Mouse (Mus musculus) ES-E14 (cell line): ENCODE results near the gene Rnf169. TPM values are rescaled to one million over a fixed set of nuclear protein-coding genes. Genes with fewer than 3 reads are reported as not detected.

ENCODE experiments used
- DNase-seq: peaks from one replicate; pipeline ENCODE4 v3.0.0-alpha.2; 2013; ENCODE audit warnings: low read depth, low spot score
- H3K27ac ChIP-seq: 2 replicates; pipeline ENCODE4 v1.5.1; 2012; ENCODE audit warnings: low read depth, mild to moderate bottlenecking, low read length, moderate library complexity, mixed read lengths; ENCODE audit not compliant: poor library complexity, insufficient read depth, severe bottlenecking
- H3K36me3 ChIP-seq: 2 replicates; pipeline ENCODE4 v1.6.1; 2012; ENCODE audit warnings: mild to moderate bottlenecking, low read length, moderate library complexity, mixed read lengths; ENCODE audit not compliant: control insufficient read depth, poor library complexity, insufficient read depth, severe bottlenecking
- H3K4me1 ChIP-seq, 2 experiments: fragments of 150-350 bp in 1 of 2; sonication (generic) in 1 of 2; 2 replicates each; pipeline ENCODE4 v1.6.1; 2012; ENCODE audit warnings: low read length in 2 of 2, mild to moderate bottlenecking in 1 of 2, mixed read lengths in 1 of 2; ENCODE audit not compliant: control insufficient read depth in 2 of 2, insufficient read depth in 2 of 2, poor library complexity in 1 of 2
- H3K4me3 ChIP-seq, 2 experiments: fragments of 150-350 bp in 1 of 2; sonication (generic) in 1 of 2; 2 replicates each; pipeline ENCODE4 v1.5.1; 2012; ENCODE audit warnings: low read length in 2 of 2, low read depth in 1 of 2, mild to moderate bottlenecking in 1 of 2, mixed read lengths in 1 of 2; ENCODE audit not compliant: insufficient read depth in 1 of 2, poor library complexity in 1 of 2, severe bottlenecking in 1 of 2
- H3K9ac ChIP-seq: 2 replicates; pipeline ENCODE4 v1.6.1; 2012; ENCODE audit warnings: low read depth, mild to moderate bottlenecking, low read length, mixed read lengths; ENCODE audit not compliant: poor library complexity, insufficient read depth, severe bottlenecking
- H3K9me3 ChIP-seq: fragments of 150-350 bp; sonication (generic); 2 replicates; pipeline ENCODE4 v1.6.1; 2012; ENCODE audit warnings: low read depth, mild to moderate bottlenecking, low read length; ENCODE audit not compliant: control insufficient read depth, insufficient read depth
- CHD2 ChIP-seq: IDR thresholded peaks from 2 replicates; pipeline ENCODE4 v1.6.1; 2014; ENCODE audit warnings: mild to moderate bottlenecking, low read depth, low read length, inconsistent platforms
- HCFC1 ChIP-seq: IDR thresholded peaks from 2 replicates; pipeline ENCODE4 v1.6.1; 2012; ENCODE audit warnings: low read length, inconsistent platforms, borderline replicate concordance; ENCODE audit not compliant: insufficient read depth
- MAFK ChIP-seq: IDR thresholded peaks from 2 replicates; pipeline ENCODE4 v1.6.1; 2014; ENCODE audit warnings: mild to moderate bottlenecking, low read depth, low read length, inconsistent platforms; ENCODE audit not compliant: insufficient read depth
- ZC3H11A ChIP-seq: IDR thresholded peaks from 2 replicates; pipeline ENCODE4 v1.6.1; 2012; ENCODE audit warnings: low read depth, mild to moderate bottlenecking, inconsistent platforms, low read length, borderline replicate concordance
- ZNF384 ChIP-seq: IDR thresholded peaks from 2 replicates; pipeline ENCODE4 v1.6.1; 2012; ENCODE audit warnings: low read depth, low read length, inconsistent platforms
- in situ Hi-C, 2 experiments: fragments of 600-800 bp; cut with MboI; formaldehyde crosslinking; loops; one replicate each; pipeline ENCODE4 v1.15.1; 2025; ENCODE audit warnings: low sequenced_read_pairs in 2 of 2, inconsistent platforms in 1 of 2; ENCODE audit not compliant: unreplicated experiment in 2 of 2
- total RNA-seq: library from RNA; depleted of rRNA; stranded (reverse); fragments of 300-350 nt; gene quantifications from 2 replicates; pipeline ENCODE4 v1.2.3, GENCODE M21; 2012; rRNA removed

Rnf169 gene
- 19.2 and 26.4 TPM in 2 replicates for total RNA-seq

- peak within 1 kb of the TSS; percentile 79 to 91 for H3K4me3 ChIP-seq
- H3K27ac ChIP-seq: peak within 1 kb of the TSS; percentile 74
- H3K9me3 ChIP-seq: no peaks in the 10 kb centered on the region
- peaks cover 0 to 3% of the 10 kb centered on the region in 2 experiments; a peak in 2 of 4 replicates for H3K4me1 ChIP-seq
- peak within 1 kb of the TSS; percentile 89 for H3K9ac ChIP-seq
- DNase-seq: peak; percentile 81
- TF ChIP-seq MAFK (no peak), HCFC1 (no peak)
- H3K36me3 ChIP-seq: no peaks in the 10 kb centered on the region
- in situ Hi-C loops: no loop called here
These were observed at the start of gene Rnf169 for GRCm38 (mm10) chr7:99980132-99980591. Gene Rnf169 (minus strand): TSS chr7:99980448.

- Histone ChIP-seq H3K27ac (no peak overlapping the region), H3K9me3 (no peaks in the 10 kb centered on the region), H3K4me1 (peaks cover 0 to 4% of the 10 kb centered on the region in 2 experiments; a peak in 1 of 4 replicates), H3K4me3 (no peak overlapping the region), H3K36me3 (no peaks in the 10 kb centered on the region), H3K9ac (no peak overlapping the region)
- TF ChIP-seq MAFK (no peak), ZC3H11A (peak; percentile 96)
- DNase-seq: peak; percentile 35
- in situ Hi-C loops: no loop called here
These were observed 49.1 kb upstream of the Rnf169 start for GRCm38 (mm10) chr7:100029307-100029706.

- no peak for DNase-seq
- Histone ChIP-seq H3K9ac (no peak overlapping the region), H3K36me3 (no peaks in the 10 kb centered on the region), H3K9me3 (no peaks in the 10 kb centered on the region), H3K4me3 (no peak overlapping the region), H3K4me1 (peaks cover 0 to 4% of the 10 kb centered on the region in 2 experiments; a peak in 1 of 4 replicates), H3K27ac (no peak overlapping the region)
- in situ Hi-C loops: no loop called here
- TF ChIP-seq ZC3H11A (no peak), MAFK (no peak), HCFC1 (no peak), ZNF384 (no peak), CHD2 (no peak)
These were observed 47.1 kb upstream of the Rnf169 start for GRCm38 (mm10) chr7:100027353-100027752.

- Histone ChIP-seq H3K4me3 (no peak overlapping the region), H3K9ac (no peak overlapping the region), H3K9me3 (no peaks in the 10 kb centered on the region), H3K36me3 (no peaks in the 10 kb centered on the region), H3K4me1 (no peaks in the 10 kb centered on the region), H3K27ac (no peak overlapping the region)
- in situ Hi-C loops: no loop called here
- no peak for DNase-seq
- TF ChIP-seq HCFC1: no peak
- no peak for TF ChIP-seq ZNF384
- no peak for TF ChIP-seq MAFK
- TF ChIP-seq CHD2: no peak
These were observed 36.8 kb upstream of the Rnf169 start for GRCm38 (mm10) chr7:100017056-100017455.

- TF ChIP-seq MAFK (no peak), ZNF384 (no peak), HCFC1 (no peak), ZC3H11A (no peak), CHD2 (no peak)
- in situ Hi-C loops: no loop called here
- H3K27ac ChIP-seq: no peak overlapping the region
These were observed 33.9 kb upstream of the Rnf169 start for GRCm38 (mm10) chr7:100014123-100014600.

More at GRCm38 (mm10) chr7:100014123-100014600, 33.9 kb upstream of the Rnf169 start:
- DNase-seq: no peak
- no peaks in the 10 kb centered on the region for H3K9me3 ChIP-seq
- H3K36me3 ChIP-seq: no peaks in the 10 kb centered on the region
- H3K9ac ChIP-seq: no peak overlapping the region
- no peak overlapping the region for H3K4me3 ChIP-seq
- no peaks in the 10 kb centered on the region; a peak in 1 of 4 replicates for H3K4me1 ChIP-seq
